Mouse (Mus musculus) testis, adult 2 months (tissue): Measurements from ENCODE around the gene Ninl.

Experiments
- CTCF ChIP-seq: fragments of 200-500 bp; IDR thresholded peaks from 2 replicates; pipeline ENCODE4 v1.5.1; 2012; ENCODE audit warnings: low read depth, mild to moderate bottlenecking, inconsistent platforms, low read length, moderate library complexity; ENCODE audit not compliant: control insufficient read depth, insufficient read depth, insufficient replicate concordance
- POLR2A ChIP-seq: fragments of 200-500 bp; IDR thresholded peaks from 2 replicates; pipeline ENCODE4 v1.6.1; 2012; ENCODE audit warnings: low read depth, mild to moderate bottlenecking, inconsistent platforms, low read length, moderate library complexity; ENCODE audit not compliant: control insufficient read depth

DNA sequence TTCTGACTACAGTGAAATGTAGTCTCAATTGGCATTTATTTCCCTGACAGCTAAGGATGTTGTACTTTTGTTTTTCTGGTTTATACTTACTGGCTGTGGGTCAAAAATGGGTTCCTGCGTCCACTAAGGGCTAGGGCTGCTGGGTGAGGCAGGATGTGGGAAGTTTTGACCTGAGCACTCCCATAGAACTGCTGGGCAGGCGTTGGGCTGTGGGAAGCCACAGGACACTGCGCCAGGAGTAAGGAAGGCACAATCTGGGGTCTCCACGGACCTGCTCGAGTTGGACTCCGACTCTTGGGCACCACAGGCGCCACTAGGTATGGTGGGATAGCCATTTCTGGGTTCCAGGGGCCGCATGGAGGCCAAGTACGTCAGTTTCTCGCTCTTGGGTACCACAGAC, 18.0 kb downstream of the Ninl start:
- no peak for TF ChIP-seq CTCF
- TF ChIP-seq POLR2A = no peak
